Mouse (Mus musculus) lung, postnatal 14 days (tissue): ENCODE measurements at regions not wholly inside any gene's neighbourhood (a gene's known extent, or its start where the extent isn't known, plus 50 kb on each side); places are given as distances from the start of the nearest gene placed in this dataset.

Source experiments
- DNase-seq: peaks from one replicate; pipeline ENCODE4 v3.0.0; 2021

DNA sequence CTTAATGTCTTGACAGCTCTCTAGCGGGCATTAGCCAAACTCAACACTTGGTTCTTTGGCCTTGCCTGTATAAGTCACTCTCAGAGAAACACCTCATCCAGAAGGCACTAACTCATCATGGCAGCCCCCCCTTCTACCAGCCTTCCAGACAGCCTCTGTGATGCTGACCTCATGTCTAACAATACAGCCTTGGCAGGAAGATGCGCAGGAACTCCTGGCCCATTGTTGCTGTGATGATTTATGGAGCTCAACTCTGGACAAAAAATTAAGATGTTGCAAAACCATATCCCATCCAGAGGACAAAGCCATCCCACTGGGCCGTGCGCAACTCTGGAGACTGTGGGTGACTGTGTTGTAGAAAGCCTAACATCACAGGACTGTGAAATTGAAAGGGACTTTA is 70.9 kb upstream of the Zfp703 start:
- no peak for DNase-seq

DNA sequence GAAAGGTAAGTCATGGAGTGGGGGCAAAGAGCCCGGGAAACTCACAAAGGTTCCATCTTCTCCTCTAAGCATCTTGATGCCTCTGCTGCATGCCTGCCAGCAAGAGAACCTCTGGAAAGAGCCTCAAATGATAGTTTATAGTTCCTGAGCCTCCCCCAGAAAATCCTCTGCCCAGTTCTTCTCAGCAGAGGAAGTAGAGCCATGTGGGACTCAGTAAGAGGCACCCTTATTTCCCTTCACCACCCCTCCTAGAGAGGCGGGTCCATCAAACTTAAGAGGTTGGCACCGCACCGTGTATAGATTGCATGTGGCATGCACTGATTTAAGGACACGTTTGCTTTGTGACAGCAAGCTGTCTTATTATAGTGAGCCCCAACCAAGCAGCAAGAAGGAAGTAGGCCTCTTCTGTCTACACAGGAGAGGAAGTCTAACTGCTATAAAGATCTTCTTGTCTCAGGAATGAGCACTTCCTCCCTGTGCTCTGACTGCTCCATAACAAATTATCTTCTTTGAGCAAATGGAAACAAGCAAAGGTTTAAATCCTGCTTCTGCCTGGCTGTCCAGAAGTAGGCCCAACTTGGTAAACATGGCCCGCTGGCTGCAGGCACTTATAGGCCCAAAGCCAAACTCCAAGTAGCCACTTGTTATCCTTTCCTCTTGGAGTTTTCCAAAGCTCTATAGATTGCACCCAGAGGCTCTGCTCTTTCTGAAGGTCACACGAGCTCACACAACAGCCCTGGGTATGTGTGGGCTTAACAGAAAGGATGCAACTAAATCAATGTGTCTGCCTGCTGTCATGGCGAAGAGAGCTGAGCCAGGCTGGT is 69.6 kb upstream of the Zfp703 start:
- peak; percentile 33 for DNase-seq

DNA sequence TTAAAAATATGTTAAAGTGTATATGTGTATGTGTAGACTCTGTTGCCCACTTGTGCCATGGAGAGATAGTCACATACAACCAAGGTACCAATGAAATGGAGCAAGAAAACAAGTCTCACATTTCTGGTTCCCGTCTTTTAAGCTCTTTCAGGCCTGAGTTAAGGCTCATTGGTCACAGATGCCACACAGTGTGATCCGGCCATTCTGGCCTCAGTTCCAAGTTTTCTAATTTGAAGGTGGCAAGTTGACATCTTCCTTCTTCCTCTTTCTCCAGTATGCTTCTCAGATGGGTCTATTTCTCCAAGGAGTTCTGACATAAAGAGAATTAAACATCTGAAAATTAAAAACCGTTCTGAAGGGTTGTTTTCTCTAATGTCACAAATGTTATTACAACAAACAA is 66.9 kb upstream of the Zfp703 start:
- no peak for DNase-seq

DNA sequence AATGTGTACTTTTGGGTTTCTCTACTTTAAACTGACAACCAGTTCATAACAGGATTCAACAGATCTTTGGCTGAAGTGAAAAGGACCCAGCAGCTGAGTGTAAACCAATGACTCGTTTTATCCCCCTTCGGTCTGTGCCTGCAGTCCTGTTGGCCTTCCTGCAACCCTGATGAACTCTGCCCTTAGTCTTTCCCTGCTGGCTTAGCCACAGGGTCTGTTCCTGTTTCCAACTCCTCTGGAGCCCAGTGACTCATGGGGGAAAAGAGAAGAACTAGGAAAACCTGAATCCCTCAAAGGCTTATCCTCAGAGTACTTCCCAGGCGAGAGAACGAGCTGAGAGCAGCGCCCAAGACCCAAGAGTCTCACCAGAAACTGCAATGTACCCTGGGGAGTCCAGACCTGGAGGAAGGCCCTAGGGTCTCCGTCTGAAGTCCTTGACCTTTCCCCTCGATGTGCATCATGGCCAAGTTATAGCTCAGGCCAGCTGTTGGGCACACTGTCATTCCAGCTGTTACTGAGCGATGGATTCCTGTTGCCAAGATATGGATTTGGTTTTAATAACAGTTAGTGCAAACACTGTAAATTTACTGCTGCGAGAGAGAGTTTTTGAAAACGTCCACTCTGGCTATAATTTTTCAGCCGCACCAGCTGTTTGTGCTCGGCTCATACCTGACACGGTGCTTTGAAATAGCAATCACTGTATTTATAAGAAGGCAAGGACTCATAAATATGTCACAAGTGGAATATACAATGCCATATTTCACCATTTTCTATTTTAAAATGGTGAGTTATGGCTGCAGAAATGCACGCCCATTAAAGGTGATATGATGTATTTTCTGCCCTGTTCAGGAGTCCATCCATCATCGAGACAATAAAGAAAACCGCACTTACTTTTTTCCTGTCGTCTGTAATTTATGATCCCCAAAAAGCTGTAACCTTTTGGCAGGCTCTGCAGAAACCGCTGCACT is 63.3 kb upstream of the Zfp703 start:
- DNase-seq, result no peak

DNA sequence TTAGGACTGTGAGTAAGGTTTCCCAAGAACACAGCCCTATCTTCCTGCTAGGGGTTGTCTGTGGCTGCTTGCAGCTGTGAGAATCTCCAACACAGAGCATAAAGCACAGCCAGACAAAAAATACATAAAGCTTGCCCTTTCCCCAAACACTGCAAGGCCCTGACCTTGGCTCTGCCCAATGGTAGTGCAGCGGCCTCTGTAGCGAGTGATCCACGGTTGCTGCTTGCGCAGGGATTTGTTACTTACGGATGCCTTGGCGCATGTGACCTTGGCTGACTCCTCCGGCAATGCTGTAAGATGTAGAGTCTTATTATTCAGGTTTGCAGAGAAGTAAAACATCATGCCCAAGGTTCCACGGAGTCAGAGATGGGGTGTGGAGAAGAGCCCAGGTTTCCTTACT is 61.4 kb upstream of the Zfp703 start:
- no peak for DNase-seq

DNA sequence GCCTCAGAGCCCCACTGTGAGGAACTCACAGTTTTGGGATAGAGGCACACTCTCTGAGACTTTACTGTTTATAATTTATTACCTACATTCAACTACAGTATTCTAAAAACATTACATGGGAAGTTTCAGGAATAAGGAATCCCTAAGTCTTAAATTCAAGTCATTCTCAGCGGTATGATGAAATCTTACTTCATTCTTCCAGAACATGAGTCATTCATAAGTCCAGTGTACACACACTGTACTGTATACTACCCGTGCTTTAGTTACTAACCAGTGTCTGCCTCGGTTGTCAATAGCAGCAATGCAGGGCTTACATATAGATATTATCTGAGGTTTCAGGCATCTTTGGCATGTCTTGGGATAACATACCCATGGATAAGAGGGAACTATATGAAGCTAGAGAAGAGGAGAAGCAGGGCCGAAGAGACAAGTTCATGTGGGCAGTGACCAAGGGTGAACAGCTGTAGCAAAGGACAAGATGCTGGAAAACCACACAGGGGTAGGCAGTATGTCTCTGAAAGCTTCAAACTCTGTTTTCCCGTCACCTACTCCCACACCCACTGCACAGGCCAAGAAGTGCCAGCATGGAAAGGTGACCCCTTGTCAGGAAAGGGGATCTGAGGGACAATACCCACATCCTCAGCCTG is 55.5 kb upstream of the Zfp703 start:
- no peak for DNase-seq

DNA sequence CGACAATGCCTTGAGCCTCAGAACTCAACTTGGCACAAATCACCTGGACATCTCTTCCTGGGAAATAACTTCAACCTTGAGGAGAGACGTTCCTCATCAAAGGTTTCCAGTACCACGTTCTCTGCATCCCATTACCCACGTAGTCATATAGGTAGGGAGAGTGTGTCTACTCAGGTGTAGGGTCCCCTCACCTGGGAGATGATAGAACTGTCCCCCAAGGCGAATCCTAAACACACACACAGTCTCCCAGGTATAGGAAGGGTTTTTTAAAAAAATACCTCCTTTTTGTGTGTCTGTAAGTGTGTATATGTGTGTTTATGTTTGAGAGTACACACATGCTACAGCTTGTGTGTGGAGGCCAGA is 55.0 kb upstream of the Zfp703 start:
- DNase-seq, result no peak

DNA sequence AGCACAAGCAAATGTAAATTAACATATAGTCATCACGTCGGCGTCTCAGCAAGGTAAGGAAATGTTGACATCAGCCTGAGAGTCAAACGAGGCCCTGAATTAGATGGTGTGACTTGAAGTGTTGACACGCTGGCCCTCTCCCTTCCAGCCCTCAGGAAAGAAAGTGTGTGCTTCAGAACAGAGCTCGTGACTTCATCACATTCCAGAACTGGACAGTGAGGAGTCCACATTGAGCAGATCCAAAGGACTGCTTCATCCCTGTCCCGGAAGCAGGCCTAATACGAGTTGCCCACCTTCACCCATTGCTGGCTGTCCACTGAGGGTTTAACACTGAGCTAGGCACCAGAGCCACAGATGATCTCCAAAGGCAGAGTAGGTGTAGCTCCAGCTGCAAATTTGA is 54.0 kb upstream of the Zfp703 start:
- DNase-seq, result no peak
